Mouse (Mus musculus): ENCODE data around the gene Htra1. TPM values are rescaled to one million over a fixed set of nuclear protein-coding genes. Genes with fewer than 3 reads are reported as not detected.

Htra1 gene
- polyA plus RNA-seq (2012; ENCODE audit: insufficient read depth, low replicate concordance): 0.75 and 2.5 TPM in 2 replicates

GRCm38 (mm10) chr7:130935793-130936471, at the start of gene Htra1:
Htra1 (plus strand) TSS chr7:130936111.
- Histone ChIP-seq H3K27me3 (replicated peaks) (peaks cover 79% of the 10 kb centered on the region), H3K36me3 (replicated peaks; ENCODE audit: low read length) (no peaks in the 10 kb centered on the region), H3K9me3 (peaks cover 5% of the 10 kb centered on the region), H3K4me1 (peaks cover 17% of the 10 kb centered on the region), H3K4me3 (replicated peaks) (peak within 1 kb of the TSS; percentile 89)
- TF ChIP-seq FLI1 (IDR thresholded peaks at IDR 0.05; ENCODE audit: low read length) (no peak), GATA1 (IDR thresholded peaks at IDR 0.05; ENCODE audit: borderline replicate concordance, low read length) (no peak)

- no peak for TF ChIP-seq FLI1 (IDR thresholded peaks at IDR 0.05; ENCODE audit: low read length)
- no peak for TF ChIP-seq GATA1 (IDR thresholded peaks at IDR 0.05; ENCODE audit: borderline replicate concordance, low read length)
- no peak overlapping the region for H3K4me3 ChIP-seq (replicated peaks)
- peaks cover 12% of the 10 kb centered on the region; the same call in 1 of the 2 replicates for H3K4me1 ChIP-seq
- H3K9me3 ChIP-seq: no peaks in the 10 kb centered on the region
- H3K27me3 ChIP-seq (replicated peaks): no peaks in the 10 kb centered on the region
- H3K36me3 ChIP-seq (replicated peaks; ENCODE audit: low read length): no peaks in the 10 kb centered on the region
Observed at GRCm38 (mm10) chr7:130886246-130886645, 49.7 kb upstream of the Htra1 start.

DNA sequence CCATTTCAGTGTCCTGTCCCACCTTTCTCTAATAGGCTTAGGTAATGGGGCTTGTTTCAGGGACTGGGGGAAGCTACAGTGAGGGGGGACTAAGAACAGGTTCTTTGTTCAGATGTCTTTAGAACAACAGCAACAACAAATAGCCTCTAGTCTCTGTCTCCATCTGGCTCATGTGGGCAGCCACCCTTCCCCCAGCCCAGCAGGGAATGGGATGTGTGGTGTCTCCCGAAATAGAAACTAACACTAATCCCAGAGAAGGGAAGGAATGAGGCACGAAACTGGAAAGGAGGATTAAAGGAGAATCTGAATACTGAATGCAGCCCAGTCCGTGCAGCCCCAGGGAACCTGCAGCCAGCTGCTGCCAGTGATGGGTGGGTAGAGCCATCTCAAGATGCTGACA, 48.0 kb upstream of the Htra1 start:
- Histone ChIP-seq H3K4me3 (replicated peaks) (no peak overlapping the region), H3K4me1 (peaks cover 12% of the 10 kb centered on the region; the same call in 1 of the 2 replicates), H3K9me3 (no peaks in the 10 kb centered on the region), H3K36me3 (replicated peaks; ENCODE audit: low read length) (no peaks in the 10 kb centered on the region), H3K27me3 (replicated peaks) (no peaks in the 10 kb centered on the region)
- TF ChIP-seq FLI1 (IDR thresholded peaks at IDR 0.05; ENCODE audit: low read length) (no peak), GATA1 (IDR thresholded peaks at IDR 0.05; ENCODE audit: borderline replicate concordance, low read length) (no peak)

DNA sequence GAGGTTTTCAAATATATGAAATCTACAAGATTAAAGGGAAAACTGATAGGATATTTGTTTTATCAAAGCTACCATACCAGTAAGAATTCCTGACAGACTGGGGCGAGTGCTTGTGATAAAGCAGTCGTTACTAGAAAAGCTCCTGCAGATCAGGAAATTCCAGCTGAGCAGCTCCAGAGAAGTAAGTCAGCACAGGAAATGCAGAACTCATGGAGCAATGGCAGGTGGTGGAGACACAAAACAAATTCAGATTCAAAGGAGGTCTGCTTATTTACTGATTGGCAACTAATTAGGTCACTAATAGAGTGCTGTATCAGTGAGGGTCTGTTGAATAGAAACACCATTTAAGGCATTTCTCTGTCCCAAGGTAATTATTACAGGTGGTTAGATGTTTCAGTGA, 45.0 kb upstream of the Htra1 start:
- Histone ChIP-seq H3K27me3 (replicated peaks) (no peaks in the 10 kb centered on the region), H3K4me1 (peaks cover 11% of the 10 kb centered on the region; the same call in 1 of the 2 replicates), H3K4me3 (replicated peaks) (no peak overlapping the region), H3K36me3 (replicated peaks; ENCODE audit: low read length) (no peaks in the 10 kb centered on the region), H3K9me3 (no peaks in the 10 kb centered on the region)
- TF ChIP-seq GATA1 (IDR thresholded peaks at IDR 0.05; ENCODE audit: borderline replicate concordance, low read length) (no peak), FLI1 (IDR thresholded peaks at IDR 0.05; ENCODE audit: low read length) (no peak)

- Histone ChIP-seq H3K36me3 (replicated peaks; ENCODE audit: low read length) (no peaks in the 10 kb centered on the region), H3K27me3 (replicated peaks) (no peaks in the 10 kb centered on the region), H3K9me3 (no peaks in the 10 kb centered on the region), H3K4me3 (replicated peaks) (no peak overlapping the region), H3K4me1 (0 out of 2 replicates have a peak, but pooled peaks cover 3% of the 10 kb centered on the region)
- TF ChIP-seq FLI1 (IDR thresholded peaks at IDR 0.05; ENCODE audit: low read length): no peak
- TF ChIP-seq GATA1 (IDR thresholded peaks at IDR 0.05; ENCODE audit: borderline replicate concordance, low read length): no peak
Observed at GRCm38 (mm10) chr7:130892973-130893372, 42.9 kb upstream of the Htra1 start.

DNA sequence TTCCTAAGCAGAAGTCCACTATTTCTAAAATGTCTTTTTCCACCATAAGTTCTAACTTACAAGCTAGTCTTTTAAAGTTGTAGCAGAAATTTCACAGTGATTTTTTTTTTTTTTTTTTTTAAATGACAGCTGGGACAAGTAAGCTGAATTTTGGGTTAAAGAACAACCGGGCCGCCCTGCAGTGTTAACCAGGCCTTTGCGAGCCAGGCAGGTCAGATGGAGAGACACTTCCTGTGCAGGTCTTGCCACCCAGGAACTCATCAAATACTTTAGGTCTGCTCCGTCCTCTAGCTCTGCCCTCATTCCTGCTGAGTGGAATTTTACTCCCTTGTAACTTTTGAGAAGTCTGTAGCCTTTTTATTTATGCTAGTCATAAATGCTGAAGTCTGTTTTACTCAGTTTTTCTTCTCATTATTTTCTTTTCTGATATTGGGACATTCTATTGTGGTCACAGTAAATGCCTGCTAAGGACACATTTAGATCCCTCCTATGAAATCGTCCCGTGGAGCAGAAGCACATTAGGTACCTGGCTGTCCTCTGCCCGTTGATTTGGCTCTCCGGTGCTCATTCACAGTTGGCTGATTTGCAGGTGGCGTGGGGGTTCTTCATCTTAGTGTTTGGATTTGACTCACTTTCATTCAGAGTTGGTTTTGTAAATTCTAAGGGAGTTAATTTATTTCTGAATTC, 40.8 kb upstream of the Htra1 start:
- TF ChIP-seq GATA1 (IDR thresholded peaks at IDR 0.05; ENCODE audit: borderline replicate concordance, low read length) (no peak), FLI1 (IDR thresholded peaks at IDR 0.05; ENCODE audit: low read length) (no peak)
- no peak overlapping the region for H3K4me3 ChIP-seq (replicated peaks)

DNA sequence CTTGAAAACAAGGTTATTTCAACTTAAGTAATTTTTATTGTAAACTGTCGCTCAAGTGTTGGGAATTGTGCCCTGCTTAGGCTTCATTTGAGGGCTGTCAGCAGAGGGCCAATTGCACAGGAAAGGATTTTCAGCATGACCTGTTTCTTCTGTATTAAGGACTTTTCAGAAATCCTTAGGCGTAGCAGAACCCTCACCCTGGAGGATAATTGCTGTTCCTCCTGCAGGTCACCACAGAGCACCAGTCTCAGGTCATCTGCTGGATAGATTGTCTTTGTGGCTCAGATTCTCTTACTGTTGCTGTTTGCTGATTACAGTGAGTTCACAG, 40.3 kb upstream of the Htra1 start:
- Histone ChIP-seq H3K36me3 (replicated peaks; ENCODE audit: low read length) (no peaks in the 10 kb centered on the region), H3K4me3 (replicated peaks) (no peak overlapping the region), H3K4me1 (peaks cover 2% of the 10 kb centered on the region; the same call in 1 of the 2 replicates), H3K27me3 (replicated peaks) (no peaks in the 10 kb centered on the region), H3K9me3 (no peaks in the 10 kb centered on the region)
- TF ChIP-seq FLI1 (IDR thresholded peaks at IDR 0.05; ENCODE audit: low read length): no peak
- no peak for TF ChIP-seq GATA1 (IDR thresholded peaks at IDR 0.05; ENCODE audit: borderline replicate concordance, low read length)

More for the DNA sequence above, 40.8 kb upstream of the Htra1 start:
- Histone ChIP-seq H3K27me3 (replicated peaks) (no peaks in the 10 kb centered on the region), H3K36me3 (replicated peaks; ENCODE audit: low read length) (no peaks in the 10 kb centered on the region), H3K4me1 (no peaks in the 10 kb centered on the region), H3K9me3 (no peaks in the 10 kb centered on the region)

- H3K27me3 ChIP-seq (replicated peaks): no peaks in the 10 kb centered on the region
- H3K4me1 ChIP-seq: peaks cover 5% of the 10 kb centered on the region; the same call in 1 of the 2 replicates
- no peak overlapping the region for H3K4me3 ChIP-seq (replicated peaks)
- H3K36me3 ChIP-seq (replicated peaks; ENCODE audit: low read length): no peaks in the 10 kb centered on the region
- TF ChIP-seq FLI1 (IDR thresholded peaks at IDR 0.05; ENCODE audit: low read length) (no peak), GATA1 (IDR thresholded peaks at IDR 0.05; ENCODE audit: borderline replicate concordance, low read length) (no peak)
- H3K9me3 ChIP-seq: no peaks in the 10 kb centered on the region
Observed at GRCm38 (mm10) chr7:130896064-130896463, 39.8 kb upstream of the Htra1 start.

DNA sequence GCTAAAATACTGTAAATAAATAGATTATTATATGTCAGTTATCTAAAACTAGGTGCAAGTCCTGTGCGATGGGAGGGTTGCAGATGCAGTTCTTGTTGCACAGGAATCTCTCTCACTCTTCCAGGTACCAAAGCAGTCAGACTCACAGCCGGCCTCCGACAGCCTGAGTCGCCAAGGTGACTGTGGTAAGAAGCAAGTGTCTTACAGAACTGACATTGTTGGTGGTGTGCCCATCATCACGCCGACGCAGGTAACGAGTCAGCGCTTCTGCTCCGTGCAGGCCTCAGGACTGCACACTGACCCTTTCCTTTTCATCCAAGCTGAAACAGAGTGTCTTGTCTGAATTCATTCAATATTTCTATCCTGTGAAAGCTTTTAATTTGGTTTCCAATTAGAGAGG, 38.7 kb upstream of the Htra1 start:
- no peaks in the 10 kb centered on the region for H3K36me3 ChIP-seq (replicated peaks; ENCODE audit: low read length)
- no peaks in the 10 kb centered on the region for H3K9me3 ChIP-seq
- TF ChIP-seq GATA1 (IDR thresholded peaks at IDR 0.05; ENCODE audit: borderline replicate concordance, low read length) (no peak), FLI1 (IDR thresholded peaks at IDR 0.05; ENCODE audit: low read length) (no peak)
- H3K4me3 ChIP-seq (replicated peaks): no peak overlapping the region
- H3K4me1 ChIP-seq: peaks cover 5% of the 10 kb centered on the region; the same call in 1 of the 2 replicates
- no peaks in the 10 kb centered on the region for H3K27me3 ChIP-seq (replicated peaks)

DNA sequence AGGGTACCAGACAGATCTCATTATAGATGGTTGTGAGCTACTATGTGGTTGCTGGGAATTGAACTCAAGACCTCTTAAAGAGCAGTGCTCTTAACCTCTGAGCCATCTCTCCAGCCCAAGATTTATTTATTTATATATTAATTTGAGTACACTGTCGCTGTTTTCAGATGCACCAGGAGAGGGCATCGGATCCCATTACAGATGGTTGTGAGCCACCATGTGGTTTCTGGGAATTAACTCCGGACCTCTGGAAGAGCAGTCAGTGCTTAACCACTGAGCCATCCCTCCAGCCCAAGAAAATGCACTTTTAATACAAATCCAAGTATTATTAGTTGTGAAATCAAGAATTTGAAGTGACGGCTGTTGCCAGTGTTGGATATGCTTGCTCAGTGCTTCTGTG, 37.5 kb upstream of the Htra1 start:
- Histone ChIP-seq H3K9me3 (no peaks in the 10 kb centered on the region), H3K4me1 (peaks cover 5% of the 10 kb centered on the region; the same call in 1 of the 2 replicates), H3K4me3 (replicated peaks) (no peak overlapping the region), H3K36me3 (replicated peaks; ENCODE audit: low read length) (no peaks in the 10 kb centered on the region), H3K27me3 (replicated peaks) (no peaks in the 10 kb centered on the region)
- no peak for TF ChIP-seq FLI1 (IDR thresholded peaks at IDR 0.05; ENCODE audit: low read length)

All from megakaryocyte, embryonic 14.5 days (primary cell).